ENCODE assay signal across 11 mouse cellular contexts in genomic region chr13:63313748-63314607, GRCm38 (mm10).
DNase-seq lines count a peak whose midpoint lies in the region; ATAC-seq and TF ChIP-seq lines count a peak whose summit lies in the region.
"Had no signal": no experiment of that assay in that cellular context is flagged by ENCODE, and none has a peak within 500 bp of the region (broad histone marks: within the 10 kb centered on the region; RNA-seq: fewer than 3 reads in every experiment).

No protein-coding gene starts in this region.

- no peak for DNase-seq in heart, adult 18-20 months
- no peak for DNase-seq in lung, embryonic 14.5 days
- DNase-seq in lung, postnatal 4 days, result no peak
- DNase-seq in layer of hippocampus, postnatal 25 days (ENCODE audit: extremely low spot score in 1 of 2, low spot score in 1 of 2), result no peak
- DNase-seq in lung, postnatal 0 days (ENCODE audit: low spot score), result no peak
- DNase-seq: lung, postnatal 10 days had no signal

- TF ChIP-seq CTCF in lung, embryonic 14.5 days (IDR thresholded peaks at IDR 0.05; ENCODE audit: low read depth), result no peak
- no peak for TF ChIP-seq CTCF in lung, postnatal 0 days (IDR thresholded peaks at IDR 0.05)

- peak overlapping the region; percentile 2 to 48; a peak in 3 of 4 replicates for H3K27ac ChIP-seq in heart, embryonic 14.5 days (replicated peaks in 1 of 2; ENCODE audit: control insufficient read depth in 1 of 2, insufficient read depth in 1 of 2, low read depth in 2 of 2, low read length in 2 of 2)
- peak overlapping the region; percentile 12; the same call in 1 of the 2 replicates for H3K27ac ChIP-seq in lung, embryonic 14.5 days (ENCODE audit: low read depth)
- 0 out of 2 replicates have a peak overlapping the region, but pooled peaks have one; percentile 13 for H3K27ac ChIP-seq in stomach, embryonic 15.5 days
- no peak overlapping the region for H3K27ac ChIP-seq in lung, postnatal 0 days (ENCODE audit: low read length)
- H3K27ac ChIP-seq: hindbrain, embryonic 14.5 days had no signal

- no peaks in the 10 kb centered on the region for H3K27me3 ChIP-seq in heart, embryonic 14.5 days (ENCODE audit: control insufficient read depth, insufficient read depth, low read length)
- H3K27me3 ChIP-seq in lung, embryonic 14.5 days (ENCODE audit: insufficient read depth, low read length), result no peaks in the 10 kb centered on the region
- H3K27me3 ChIP-seq in stomach, embryonic 15.5 days (replicated peaks), result no peaks in the 10 kb centered on the region
- H3K27me3 ChIP-seq in lung, postnatal 0 days (replicated peaks; ENCODE audit: insufficient read depth, low read length), result no peaks in the 10 kb centered on the region
- H3K27me3 ChIP-seq: CH12.LX had no signal

- peak overlapping the region; percentile 41; the same call in 1 of the 2 replicates for H3K9ac ChIP-seq in heart, embryonic 14.5 days (ENCODE audit: low read length)
- no peak overlapping the region for H3K9ac ChIP-seq in lung, embryonic 14.5 days
- no peak overlapping the region for H3K9ac ChIP-seq in stomach, embryonic 15.5 days
- H3K9ac ChIP-seq in lung, postnatal 0 days (replicated peaks; ENCODE audit: low read depth), result no peak overlapping the region
- H3K9ac ChIP-seq: hindbrain, embryonic 14.5 days had no signal

- TF ChIP-seq EP300 in lung, postnatal 0 days (IDR thresholded peaks at IDR 0.05), result no peak

- no peak for ATAC-seq in heart, embryonic 14.5 days (ENCODE audit: insufficient number of reproducible peaks, insufficient read depth, low FRiP score, low read depth)
- ATAC-seq in lung, embryonic 14.5 days (ENCODE audit: insufficient read depth), result no peak
- ATAC-seq in granulocyte monocyte progenitor cell, adult 5-6 weeks (replicated peaks; ENCODE audit: poor library complexity, severe bottlenecking), result 0 out of 2 replicates have a peak, but pooled peaks have one; percentile 5
- no peak for ATAC-seq in stomach, embryonic 15.5 days (ENCODE audit: insufficient read depth, low FRiP score, low read depth)
- no peak for ATAC-seq in lung, postnatal 0 days

- peaks cover 35% of the 10 kb centered on the region for H3K36me3 ChIP-seq in heart, embryonic 14.5 days (ENCODE audit: control insufficient read depth, insufficient read depth, low read length)
- H3K36me3 ChIP-seq in lung, embryonic 14.5 days (ENCODE audit: insufficient read depth), result peaks cover 24% of the 10 kb centered on the region; the same call in 1 of the 2 replicates
- H3K36me3 ChIP-seq in stomach, embryonic 15.5 days, result no peaks in the 10 kb centered on the region; the same call in 1 of the 2 replicates
- H3K36me3 ChIP-seq in lung, postnatal 0 days (ENCODE audit: insufficient read depth, low read length), result peaks cover 10% of the 10 kb centered on the region; the same call in 1 of the 2 replicates

- 70% methylated on average over 12 of the region's 12 CpGs for WGBS in heart, embryonic 14.5 days
- WGBS in lung, embryonic 14.5 days, result 75% methylated on average over 12 of the region's 12 CpGs
- 78% methylated on average over 12 of the region's 12 CpGs for WGBS in stomach, embryonic 15.5 days
- 70% methylated on average over 12 of the region's 12 CpGs for WGBS in lung, postnatal 0 days

- H3K4me3 ChIP-seq in heart, embryonic 14.5 days (ENCODE audit: control insufficient read depth in 1 of 2, insufficient read depth in 1 of 2, low read depth in 1 of 2, low read length in 2 of 2), result no peak overlapping the region
- H3K4me3 ChIP-seq in lung, embryonic 14.5 days (ENCODE audit: low read depth, low read length), result no peak overlapping the region
- H3K4me3 ChIP-seq in stomach, embryonic 15.5 days (replicated peaks), result no peak overlapping the region
- no peak overlapping the region for H3K4me3 ChIP-seq in lung, postnatal 0 days (ENCODE audit: low read depth, low read length)

- no peaks in the 10 kb centered on the region for H3K9me3 ChIP-seq in heart, embryonic 14.5 days (ENCODE audit: control insufficient read depth, low read length)
- H3K9me3 ChIP-seq in lung, embryonic 14.5 days (ENCODE audit: low read depth, low read length), result no peaks in the 10 kb centered on the region
- H3K9me3 ChIP-seq in stomach, embryonic 15.5 days, result no peaks in the 10 kb centered on the region
- no peaks in the 10 kb centered on the region for H3K9me3 ChIP-seq in lung, postnatal 0 days (ENCODE audit: low read length)

- H3K4me2 ChIP-seq in heart, embryonic 14.5 days (ENCODE audit: low read length), result no peak overlapping the region
- H3K4me2 ChIP-seq in lung, embryonic 14.5 days, result no peak overlapping the region
- no peak overlapping the region for H3K4me2 ChIP-seq in stomach, embryonic 15.5 days
- no peak overlapping the region for H3K4me2 ChIP-seq in lung, postnatal 0 days (replicated peaks; ENCODE audit: low read depth, low read length)
- H3K4me2 ChIP-seq: hindbrain, embryonic 14.5 days had no signal

- peaks cover 22 to 25% of the 10 kb centered on the region in 2 experiments for H3K4me1 ChIP-seq in heart, embryonic 14.5 days (ENCODE audit: control insufficient read depth in 2 of 2, insufficient read depth in 2 of 2, low read length in 2 of 2)
- no peaks in the 10 kb centered on the region for H3K4me1 ChIP-seq in lung, embryonic 14.5 days (ENCODE audit: insufficient read depth)
- no peaks in the 10 kb centered on the region; the same call in 1 of the 2 replicates for H3K4me1 ChIP-seq in stomach, embryonic 15.5 days
- H3K4me1 ChIP-seq in lung, postnatal 0 days (ENCODE audit: insufficient read depth, low read depth, low read length), result no peaks in the 10 kb centered on the region
